Mouse (Mus musculus): Measurements from ENCODE around the gene Dusp10.

Dusp10 gene

DNA sequence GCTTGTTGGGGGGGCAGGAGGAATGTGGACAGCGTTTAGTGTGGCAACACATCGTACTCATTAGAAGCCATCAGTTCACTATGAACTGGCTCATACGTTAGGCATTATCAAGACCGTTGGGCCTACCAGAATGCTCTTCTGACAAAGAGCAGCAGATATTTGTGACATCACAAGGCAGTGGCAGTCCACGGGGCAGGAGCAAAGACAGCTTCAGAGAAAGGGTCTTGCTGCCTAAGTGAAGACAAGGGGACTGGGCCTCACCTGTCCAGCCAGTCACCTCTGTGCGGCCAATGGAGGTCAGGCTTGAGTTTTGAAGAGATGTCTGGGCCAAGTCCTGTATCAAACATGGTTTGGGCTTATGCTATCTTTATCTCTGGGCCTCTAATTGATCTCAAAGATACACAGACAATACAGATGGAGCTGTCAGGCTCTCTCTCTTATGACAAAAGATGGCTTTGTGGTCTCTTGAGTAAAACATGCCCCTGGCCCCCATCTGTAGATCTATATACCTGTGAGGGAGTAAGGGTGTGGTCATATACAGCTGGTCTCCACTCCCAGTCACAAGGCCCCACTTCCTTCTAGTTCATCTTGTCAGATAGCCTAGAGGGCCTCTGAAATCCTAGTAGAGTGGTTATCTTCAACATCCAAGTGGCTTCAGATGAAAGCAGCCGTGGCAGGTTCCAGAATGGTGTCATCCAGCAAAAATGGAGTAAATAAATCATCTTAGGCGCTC is 17.1 kb downstream of the Dusp10 start:
- no peak for DNase-seq (ENCODE audit: low spot score in 2 of 2)

DNA sequence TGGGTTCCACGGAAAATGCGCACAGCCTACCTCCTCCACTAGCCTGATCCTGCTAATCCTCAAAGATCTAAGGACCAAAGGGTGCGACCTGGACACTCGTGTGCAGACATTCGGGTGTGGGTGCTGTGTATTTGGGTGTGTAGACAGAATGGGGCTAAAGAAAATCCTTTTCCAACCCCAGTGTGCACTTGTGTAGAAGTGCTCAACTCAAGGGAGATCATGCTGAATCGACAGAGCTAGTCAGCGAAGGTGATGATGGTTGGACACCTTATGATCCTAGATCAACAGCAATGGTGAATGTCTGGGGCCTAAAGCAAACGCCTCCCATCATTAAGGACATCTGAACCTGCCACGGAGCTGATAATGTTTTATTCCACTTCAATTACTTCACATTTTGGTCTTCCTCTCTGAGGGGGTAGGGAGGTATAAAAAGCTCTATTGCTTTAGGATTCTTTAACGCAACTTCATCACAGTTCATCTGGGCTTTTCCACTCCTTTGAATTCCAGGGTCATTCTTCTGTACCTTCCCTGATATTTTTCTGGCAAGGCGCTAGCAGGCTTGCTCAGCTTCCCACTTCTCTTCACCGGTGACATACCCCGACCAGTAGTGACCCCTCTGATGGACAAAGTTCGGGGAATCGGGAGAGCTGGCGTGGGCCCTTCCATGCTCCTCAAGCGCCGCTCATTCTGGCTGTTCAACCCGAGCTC is 19.7 kb downstream of the Dusp10 start:
- no peak for DNase-seq (ENCODE audit: low spot score in 2 of 2)

DNA sequence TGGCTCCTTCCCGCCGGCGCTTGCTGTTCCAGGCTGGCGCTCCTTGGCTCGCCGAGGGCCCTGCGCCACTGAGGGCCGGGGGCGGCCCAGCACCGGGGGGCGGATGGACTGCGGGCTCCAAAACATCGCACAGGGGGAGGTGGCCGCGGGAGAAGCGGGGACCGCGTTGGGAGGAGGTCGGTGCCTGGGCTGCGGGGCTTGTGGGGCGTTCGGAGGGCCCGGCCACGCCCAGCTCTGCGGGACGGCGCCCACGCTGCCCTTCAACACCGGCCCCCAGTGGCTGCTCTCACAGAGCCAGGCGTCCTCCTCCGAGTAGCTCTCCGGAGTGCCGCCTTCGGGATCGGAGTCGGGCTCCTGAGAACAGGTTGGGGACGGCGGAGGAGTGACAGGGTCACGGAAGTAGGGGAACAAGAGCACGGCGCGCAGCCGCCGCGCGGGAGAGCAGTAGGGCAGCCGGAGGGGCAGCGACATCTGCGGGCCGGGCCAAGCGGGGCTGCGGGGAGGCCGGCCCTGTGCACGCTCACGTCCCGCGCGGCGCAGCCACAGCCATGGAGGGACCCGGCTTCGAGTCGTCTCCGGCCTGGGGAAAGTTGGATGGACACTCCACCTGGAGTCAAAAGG is 20.4 kb downstream of the Dusp10 start:
- peak; percentile 22 to 51 for DNase-seq (ENCODE audit: low spot score in 2 of 2)

DNA sequence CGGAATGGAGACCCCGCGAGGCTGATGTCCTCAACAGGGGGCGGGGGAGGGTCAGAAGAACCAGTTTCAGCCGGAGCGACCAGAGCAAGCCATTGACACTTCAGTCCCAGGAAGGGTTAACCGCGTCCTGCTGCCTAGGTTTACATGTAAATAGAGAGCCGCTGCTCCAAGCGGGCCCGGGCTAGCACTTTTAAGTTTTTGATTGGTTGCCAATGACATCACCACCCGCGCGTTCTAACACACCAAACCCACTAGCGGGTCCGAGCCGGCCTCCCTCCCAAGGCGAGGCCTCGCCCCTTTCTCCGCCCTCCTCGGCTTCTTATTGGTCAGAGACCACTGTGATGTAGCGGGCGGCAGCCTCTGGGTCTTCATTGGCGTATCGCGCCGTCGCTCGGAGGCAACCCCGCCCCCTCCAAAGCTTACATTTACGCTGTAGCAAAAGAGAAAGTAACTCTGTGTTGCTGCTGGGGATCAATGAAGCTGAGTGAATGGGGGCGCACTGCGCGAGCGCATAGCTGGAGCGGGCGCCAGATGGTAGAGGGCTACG is 21.0 kb downstream of the Dusp10 start, which contains the start of gene 1700056E22Rik:
Gene 1700056E22Rik, minus strand, starts transcription at position 291 of the 547 bp plus-strand sequence.
- peak; percentile 96 to 99 for DNase-seq (ENCODE audit: low spot score in 2 of 2)

DNA sequence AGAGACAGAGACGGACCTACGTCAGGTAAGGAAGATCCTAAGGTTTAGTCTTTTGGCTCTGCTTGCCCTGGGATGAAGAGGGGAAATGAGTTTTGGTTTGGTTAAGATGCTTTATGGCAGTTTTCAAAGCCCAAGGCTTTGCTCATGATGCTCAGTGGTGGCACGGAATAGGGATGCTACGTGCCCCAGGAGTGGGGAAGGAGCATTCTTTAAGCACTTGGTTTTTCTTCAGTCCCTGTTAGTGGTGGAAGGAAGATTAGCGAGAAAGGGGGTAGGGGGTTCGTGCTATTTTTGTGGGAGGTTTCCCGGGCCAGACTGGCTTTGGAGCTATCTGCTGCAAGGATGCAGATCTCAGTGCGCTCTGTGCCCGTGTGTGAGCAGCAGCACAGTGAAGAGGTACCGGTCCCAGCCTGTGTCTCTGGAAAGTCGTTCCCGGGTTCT is 21.7 kb downstream of the Dusp10 start:
- no peak for DNase-seq (ENCODE audit: low spot score in 2 of 2)

DNA sequence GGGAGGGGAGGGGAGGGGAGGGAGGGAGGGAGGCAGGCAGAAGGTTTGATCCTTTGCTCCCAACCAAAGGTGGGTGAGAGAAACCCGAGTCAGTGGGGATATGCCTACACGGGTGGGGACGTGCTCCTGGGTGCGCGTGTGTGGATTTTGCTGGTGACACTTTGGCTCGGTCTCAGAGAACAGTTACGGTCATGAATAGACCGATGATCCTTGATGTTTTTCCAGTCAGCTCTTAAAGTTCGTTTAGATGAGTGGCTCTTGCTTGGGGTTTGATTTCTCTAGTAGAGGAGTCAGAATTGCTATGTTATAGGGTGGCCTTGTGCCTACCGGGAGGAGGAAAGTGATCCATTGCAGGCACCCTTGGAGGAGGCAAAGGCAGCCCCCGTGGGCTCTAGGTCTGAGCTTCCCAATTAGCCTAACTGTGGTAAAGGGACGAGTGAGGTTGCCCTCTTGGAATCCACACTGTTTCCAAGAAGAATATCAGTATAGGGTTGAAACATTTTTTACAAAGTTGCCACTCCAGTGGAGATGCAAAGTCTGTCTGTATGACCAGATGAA is 22.3 kb downstream of the Dusp10 start:
- no peak for DNase-seq (ENCODE audit: low spot score in 2 of 2)

DNA sequence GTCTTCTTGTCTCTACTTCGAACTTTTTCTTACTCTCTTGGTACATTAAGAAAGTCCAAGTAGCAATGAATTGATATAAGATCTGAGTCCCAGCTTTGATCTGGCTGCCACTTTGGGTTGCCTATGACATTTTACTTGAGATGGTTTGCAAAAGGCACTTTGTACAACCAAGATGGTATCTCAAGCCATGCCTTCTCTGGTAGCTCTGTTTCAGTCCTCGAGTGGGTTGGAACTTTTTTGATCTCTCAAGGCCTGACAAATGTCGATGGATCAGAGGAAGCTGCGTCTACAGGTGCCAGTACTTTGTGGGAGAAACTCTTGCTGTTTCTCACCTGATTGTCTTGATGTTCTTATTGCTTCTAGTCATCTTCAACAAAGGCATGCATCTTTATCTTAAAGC is 24.7 kb downstream of the Dusp10 start:
- no peak for DNase-seq (ENCODE audit: low spot score in 2 of 2)

DNA sequence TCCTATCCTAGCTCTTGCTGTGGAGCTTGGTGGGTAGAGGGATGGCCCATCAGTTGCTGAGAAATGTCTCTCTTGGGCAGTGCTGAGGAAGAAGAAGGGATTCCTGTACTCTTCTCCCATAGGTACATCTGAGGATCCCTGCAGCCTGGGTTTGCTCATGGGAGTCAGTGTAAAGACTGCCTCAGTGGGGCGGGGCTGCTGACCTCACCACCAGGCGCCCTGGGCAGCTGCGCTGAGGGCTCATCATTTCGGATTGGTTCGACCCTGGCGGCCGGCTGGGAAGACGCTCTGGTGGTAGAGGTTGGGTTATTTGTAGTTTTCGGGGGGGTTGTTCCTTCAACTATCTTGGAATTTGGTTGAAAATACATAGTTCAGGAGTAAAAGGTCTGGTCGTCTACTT is 26.2 kb downstream of the Dusp10 start:
- DNase-seq (ENCODE audit: low spot score in 2 of 2) = no peak

DNA sequence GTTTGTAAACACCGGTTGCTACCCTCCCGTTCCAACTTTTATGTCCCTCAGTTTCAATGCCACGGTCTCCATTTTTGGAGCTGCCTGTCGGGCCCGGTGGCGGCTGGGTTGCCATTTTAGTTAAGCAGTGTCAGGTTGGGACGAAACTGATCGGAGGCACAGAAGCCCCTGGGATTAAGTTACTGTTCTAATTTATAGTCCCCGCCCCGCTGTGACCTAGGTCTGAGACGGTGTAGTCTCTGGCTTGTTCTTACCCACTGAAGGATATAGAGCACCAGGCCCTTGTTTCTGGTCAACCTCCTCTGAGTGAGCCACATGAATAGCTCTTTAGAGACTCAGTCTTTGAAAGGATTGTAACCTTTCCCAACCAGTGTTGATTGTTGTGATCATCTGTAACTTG is 27.1 kb downstream of the Dusp10 start:
- DNase-seq (ENCODE audit: low spot score in 2 of 2) = no peak

DNA sequence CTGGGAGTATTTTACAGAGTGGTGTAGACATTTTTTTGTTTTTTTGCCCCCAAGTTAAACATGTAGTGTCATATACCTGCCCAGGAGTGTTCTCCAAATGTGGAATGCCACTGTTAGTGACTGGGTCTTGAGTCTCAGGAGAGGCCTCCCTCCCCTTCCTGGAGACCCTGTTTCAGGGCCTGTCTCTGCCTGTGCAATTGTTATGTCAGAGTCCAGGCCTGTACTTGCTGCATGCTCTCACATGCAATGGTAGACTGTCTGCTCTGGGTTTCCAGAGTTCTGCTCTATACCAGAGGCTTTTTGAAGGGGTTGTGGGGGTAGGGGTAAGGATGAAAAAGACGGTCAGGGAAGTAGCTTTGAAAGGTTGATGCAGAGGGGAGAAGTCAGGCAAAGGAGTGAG is 27.8 kb downstream of the Dusp10 start:
- no peak for DNase-seq (ENCODE audit: low spot score in 2 of 2)

DNA sequence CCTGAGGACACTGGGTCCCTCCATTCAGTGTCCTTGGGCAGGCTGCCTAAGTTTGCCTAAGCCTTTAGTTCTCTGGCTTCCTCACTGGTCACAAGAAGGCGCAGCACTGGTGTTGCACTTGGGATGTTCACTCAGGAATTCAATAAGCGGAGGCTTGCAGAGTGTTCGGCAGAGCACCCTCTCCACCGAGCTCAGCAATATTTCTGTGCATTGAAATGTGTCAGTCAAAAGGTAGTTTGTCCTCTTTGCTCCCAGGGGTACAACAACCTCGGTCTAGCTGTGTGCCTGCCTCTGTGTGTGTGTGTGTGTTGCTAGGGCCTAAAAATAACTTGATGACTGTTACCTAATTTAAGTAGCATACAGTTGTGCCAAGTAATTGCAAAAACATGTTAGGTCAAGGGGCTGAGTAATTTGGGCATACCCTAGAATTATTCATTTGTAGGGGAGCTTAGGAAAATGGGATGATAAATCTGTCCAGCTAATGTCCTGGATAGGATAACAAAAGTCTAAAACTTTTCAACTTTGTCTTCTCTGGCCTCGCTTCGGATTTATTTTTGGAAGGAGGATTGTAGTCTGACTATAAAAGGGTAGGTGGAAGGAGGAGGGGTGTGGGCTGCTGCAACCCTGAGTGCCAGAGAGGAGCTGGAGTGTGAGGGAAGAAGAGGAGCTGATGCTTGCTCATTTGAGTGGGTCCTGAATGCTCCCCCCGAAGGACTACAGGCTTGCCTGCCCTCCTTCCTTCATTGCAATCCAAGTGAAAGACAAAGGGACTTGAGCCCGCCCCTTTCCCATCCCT is 28.9 kb downstream of the Dusp10 start:
- DNase-seq (ENCODE audit: low spot score in 2 of 2) = no peak

DNA sequence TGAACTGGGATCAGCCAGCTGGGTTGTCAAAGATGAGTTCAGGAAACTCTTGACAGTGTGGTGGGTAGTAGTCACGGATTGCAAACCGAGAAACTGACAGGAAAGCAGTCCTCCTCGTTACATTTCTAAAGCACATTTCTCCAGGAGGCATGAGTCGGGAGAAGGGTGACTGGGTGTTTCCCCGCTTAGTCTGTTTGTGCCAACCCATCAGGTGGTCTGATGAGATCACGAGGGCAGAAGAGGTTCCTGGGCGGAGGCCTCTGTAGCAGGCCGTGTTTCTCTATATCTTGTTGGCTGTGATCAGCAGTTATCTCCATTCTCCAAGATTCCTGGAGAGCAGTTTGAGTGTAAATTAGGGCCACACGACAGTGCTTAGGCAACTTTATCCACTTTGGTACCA is 29.6 kb downstream of the Dusp10 start:
- DNase-seq (ENCODE audit: low spot score in 2 of 2) = no peak

DNA sequence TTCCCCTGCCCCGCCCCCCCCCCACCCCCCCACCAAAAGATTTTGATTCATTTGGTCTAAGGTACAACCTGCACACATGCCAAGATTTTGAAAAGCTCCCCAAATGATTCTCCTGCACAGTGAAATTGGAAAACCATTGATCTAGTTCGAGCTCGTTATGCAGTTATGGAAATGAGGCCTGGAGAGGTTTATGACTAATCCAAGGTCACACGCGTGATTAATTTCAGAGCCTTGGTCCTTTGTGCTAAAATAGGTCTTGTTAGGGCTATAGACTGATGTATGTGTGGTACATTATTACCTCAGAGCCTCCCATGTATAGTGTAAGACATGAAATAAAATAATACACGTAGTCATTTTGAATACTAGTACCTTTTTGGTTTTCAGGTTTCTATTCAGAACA is 30.3 kb downstream of the Dusp10 start:
- DNase-seq (ENCODE audit: low spot score in 2 of 2) = no peak

DNA sequence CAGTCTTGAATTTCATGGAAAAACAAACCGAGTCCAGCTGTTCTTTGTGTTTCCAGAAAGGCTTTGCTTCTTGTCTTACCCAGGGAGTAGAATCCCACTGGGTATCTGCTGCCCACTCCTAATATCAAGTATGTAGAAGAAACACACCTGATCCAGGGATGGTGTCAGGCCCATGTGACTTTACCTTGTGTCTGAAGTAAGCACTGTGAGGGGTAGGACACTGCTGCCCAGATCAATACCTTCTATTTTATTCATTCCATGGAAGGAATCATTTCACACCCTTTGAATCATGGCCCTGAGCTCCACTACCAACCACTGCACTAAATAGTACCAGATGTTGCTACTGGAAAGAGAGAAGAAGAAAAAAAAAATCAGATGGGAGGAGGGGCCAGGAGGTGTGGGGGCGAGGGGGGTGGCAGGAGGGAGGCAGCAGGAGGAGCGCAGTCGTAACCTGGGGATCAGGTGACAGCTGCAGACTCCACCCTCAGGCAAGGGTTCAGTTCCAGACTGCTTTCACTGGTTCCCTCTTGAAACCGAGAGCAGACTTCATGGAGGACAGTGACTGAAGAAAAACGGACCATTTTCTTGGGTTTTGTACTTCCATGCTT is 33.1 kb downstream of the Dusp10 start:
- DNase-seq (ENCODE audit: low spot score in 2 of 2) = no peak

DNA sequence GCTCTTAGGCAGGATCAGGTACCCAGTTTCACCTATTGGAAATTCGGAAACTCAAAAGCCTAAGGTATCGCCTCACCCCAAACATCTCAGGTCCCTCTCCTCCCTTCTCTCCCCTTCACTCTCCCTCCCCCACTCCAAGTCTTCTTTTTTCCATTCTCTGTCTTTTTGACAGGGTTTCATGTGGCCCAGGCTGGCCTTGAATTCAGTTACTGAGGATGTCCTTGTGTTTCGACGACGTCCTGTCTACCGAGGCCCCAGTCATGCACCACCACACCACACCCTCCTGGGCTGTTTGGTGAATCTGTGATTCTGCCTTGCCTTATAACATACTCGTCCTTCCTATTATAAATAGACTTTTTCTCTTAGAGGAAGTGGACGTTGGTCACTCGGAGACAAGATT is 34.7 kb downstream of the Dusp10 start:
- no peak for DNase-seq (ENCODE audit: low spot score in 2 of 2)

DNA sequence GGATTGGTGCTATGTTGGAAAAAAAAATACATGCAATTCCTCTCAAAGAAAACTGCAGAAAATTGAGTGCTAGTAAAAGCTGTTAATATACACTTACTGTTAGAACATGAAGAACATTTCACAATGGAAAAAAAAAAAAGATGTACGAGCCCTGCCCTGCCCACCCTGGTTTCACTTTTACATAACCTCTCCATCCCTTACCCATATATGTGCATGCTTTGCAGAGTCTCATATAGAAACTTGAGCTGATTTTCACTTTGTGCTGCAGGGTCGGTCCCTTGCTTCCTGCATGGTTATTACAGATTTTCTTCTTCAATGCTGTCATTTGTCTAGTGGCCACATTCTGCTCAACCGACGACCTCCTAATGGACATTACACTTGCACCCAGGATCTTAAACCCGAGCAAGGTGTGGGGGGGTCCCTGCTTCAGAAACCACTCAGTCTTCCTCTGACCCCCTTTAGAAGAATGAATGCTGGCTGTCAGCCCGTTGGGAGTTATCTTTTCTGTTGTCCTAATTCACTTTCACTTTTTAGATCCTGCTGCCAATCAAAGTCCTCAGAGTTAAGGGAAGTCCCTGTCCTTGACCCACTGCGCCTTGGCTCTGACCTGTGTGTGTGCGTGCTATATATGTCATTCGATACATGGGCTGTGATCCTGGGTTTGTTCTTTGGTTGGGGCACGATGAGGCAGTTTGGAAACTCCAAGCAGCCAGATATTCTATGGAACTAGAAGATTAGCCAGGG is 35.7 kb downstream of the Dusp10 start:
- DNase-seq (ENCODE audit: low spot score in 2 of 2) = no peak

DNA sequence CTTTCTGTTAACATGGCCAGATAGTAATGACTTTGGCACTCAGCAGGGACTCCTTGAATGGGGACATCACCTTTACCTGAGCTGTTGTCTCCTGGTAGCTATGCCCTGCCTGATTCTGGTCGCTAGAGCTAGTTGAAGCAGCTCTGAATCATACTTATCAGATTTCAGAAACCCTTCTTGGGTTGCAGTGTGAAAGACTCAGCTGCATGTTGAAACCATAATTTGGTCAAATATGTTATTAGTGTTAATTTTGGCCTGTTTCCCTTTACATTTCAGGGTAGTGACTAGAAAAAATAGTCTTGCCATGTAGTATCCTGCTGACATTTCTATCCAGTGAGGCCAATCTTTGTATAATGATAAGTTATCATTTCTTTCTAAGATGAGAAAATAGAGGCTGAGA is 38.2 kb downstream of the Dusp10 start:
- no peak for DNase-seq (ENCODE audit: low spot score in 2 of 2)

DNA sequence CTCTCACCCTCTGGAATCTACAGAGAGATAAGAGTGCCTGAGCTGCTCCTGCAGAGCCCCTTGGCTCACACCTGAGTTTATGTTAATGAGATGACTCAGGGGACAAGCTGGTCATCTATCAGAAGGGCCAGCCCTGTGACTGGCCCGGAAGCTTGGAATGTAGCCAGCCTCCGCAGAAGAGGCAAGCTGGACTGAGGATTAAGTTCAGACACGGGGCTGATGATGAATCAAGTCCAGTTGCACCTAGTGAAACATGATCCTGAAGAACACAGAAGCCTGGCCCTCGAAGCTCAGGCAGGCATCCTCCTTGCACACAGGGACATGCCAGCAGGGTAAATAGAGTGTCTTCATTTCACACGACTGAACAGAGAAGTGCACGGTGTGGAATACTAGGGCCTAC is 38.7 kb downstream of the Dusp10 start:
- no peak for DNase-seq (ENCODE audit: low spot score in 2 of 2)

DNA sequence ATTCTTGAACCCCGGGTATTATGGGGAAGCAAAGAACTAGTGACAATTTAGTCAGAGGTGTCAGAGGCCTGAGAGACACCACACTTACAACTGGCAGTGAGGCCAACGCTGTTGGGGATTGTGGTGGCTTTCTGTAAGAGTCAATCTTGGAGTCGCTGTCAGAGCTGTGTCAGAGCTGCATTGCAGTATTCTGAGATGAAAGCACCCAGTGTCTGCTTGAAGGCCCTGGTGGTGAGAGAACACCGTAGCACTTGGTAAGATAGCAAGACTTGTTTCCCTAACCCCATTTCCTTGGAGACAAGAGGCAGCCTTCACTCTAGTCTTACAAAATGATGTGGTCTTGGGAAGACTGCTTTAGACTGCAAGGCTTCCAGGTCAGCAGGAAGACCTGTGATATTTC is 39.2 kb downstream of the Dusp10 start:
- DNase-seq (ENCODE audit: low spot score in 2 of 2) = no peak

DNA sequence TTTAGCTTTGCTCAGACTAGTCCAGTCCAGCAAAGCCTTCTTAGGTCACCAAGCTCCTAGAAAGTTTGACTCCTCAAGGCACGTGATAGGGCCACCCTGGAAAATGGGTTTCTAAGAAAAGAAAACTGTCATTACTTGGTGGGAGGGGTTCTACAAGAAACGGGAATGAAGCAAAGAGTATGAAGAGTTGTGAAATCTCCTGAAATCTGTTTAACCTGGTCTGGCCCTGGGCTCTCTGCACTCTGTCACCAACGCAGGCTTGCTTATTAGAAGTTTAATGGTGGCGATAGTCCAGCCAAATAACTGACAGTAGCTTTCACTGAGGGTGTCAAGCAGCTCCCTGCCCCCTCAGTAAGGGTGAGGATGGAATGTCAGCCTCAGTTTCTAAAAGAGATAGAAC is 40.0 kb downstream of the Dusp10 start:
- no peak for DNase-seq (ENCODE audit: low spot score in 2 of 2)

All from left cerebral cortex, adult 9 months (tissue).